Mouse (Mus musculus): ENCODE data around the gene Tunar.

Gene Tunar

GRCm38 (mm10) chr12:105406008-105406407, 72.3 kb downstream of the Tunar start:
- DNase-seq: no peak

GRCm38 (mm10) chr12:105413909-105414308, 80.2 kb downstream of the Tunar start:
- DNase-seq: no peak

GRCm38 (mm10) chr12:105420476-105420875, 86.8 kb downstream of the Tunar start:
- DNase-seq: no peak

GRCm38 (mm10) chr12:105426541-105426940, 92.9 kb downstream of the Tunar start:
- no peak for DNase-seq

GRCm38 (mm10) chr12:105427039-105427757, 93.5 kb downstream of the Tunar start:
- peak; percentile 90 for DNase-seq

- DNase-seq: peak; percentile 25
Observed at GRCm38 (mm10) chr12:105431872-105432271, 98.2 kb downstream of the Tunar start.

- DNase-seq: no peak
Observed at GRCm38 (mm10) chr12:105432807-105433206, 99.1 kb downstream of the Tunar start.
